Mouse (Mus musculus) neural tube, embryonic 15.5 days (tissue): ENCODE measurements around the gene Cyfip1. TPM values are rescaled to one million over a fixed set of nuclear protein-coding genes. Genes with fewer than 3 reads are reported as not detected.

Experiments
- ATAC-seq: fragments of 200-750 bp; cut with Nextera tagmentation; 2 replicates; pipeline ENCODE4 v1.8.0; 2017; ENCODE audit warnings: mild to moderate bottlenecking, moderate TSS enrichment, moderate library complexity; ENCODE audit not compliant: low FRiP score
- H3K27ac ChIP-seq: fragments of 300-500 bp; sonication (generic); replicated peaks from 2 replicates; pipeline ENCODE4 v1.5.1; 2015; ENCODE audit warnings: mild to moderate bottlenecking, inconsistent platforms
- H3K27me3 ChIP-seq: fragments of 300-500 bp; sonication (generic); replicated peaks from 2 replicates; pipeline ENCODE4 v1.6.1; 2015; ENCODE audit warnings: inconsistent platforms
- H3K36me3 ChIP-seq: fragments of 300-500 bp; sonication (generic); 2 replicates; pipeline ENCODE4 v1.6.1; 2015; ENCODE audit warnings: inconsistent platforms
- H3K4me1 ChIP-seq: fragments of 300-500 bp; sonication (generic); 2 replicates; pipeline ENCODE4 v1.6.1; 2015; ENCODE audit warnings: inconsistent platforms
- H3K4me2 ChIP-seq: fragments of 300-500 bp; sonication (generic); 2 replicates; pipeline ENCODE4 v1.6.1; 2015; ENCODE audit warnings: inconsistent platforms, mild to moderate bottlenecking, moderate library complexity
- H3K4me3 ChIP-seq: fragments of 300-500 bp; sonication (generic); replicated peaks from 2 replicates; pipeline ENCODE4 v1.5.1; 2015; ENCODE audit warnings: mild to moderate bottlenecking, inconsistent platforms
- H3K9ac ChIP-seq: fragments of 300-500 bp; sonication (generic); replicated peaks from 2 replicates; pipeline ENCODE4 v1.6.1; 2015; ENCODE audit warnings: mild to moderate bottlenecking, inconsistent platforms
- H3K9me3 ChIP-seq: fragments of 300-500 bp; sonication (generic); replicated peaks from 2 replicates; pipeline ENCODE4 v1.6.1; 2016; ENCODE audit warnings: inconsistent platforms
- WGBS: fragments of 180-500 bp; shearing (Covaris S2); methylation state at CpG from one replicate; pipeline ENCODE4 v1.1.7; 2015; ENCODE audit warnings: mixed read lengths; 5-methylcytosine and 5-hydroxymethylcytosine counted together
- polyA plus RNA-seq: library from polyadenylated mRNA; unstranded; fragments of >200 nt; fragmentation: Nextera tagmentation; extraction: Ambion mirVana; gene quantifications from 2 replicates; pipeline ENCODE4 v1.2.1, GENCODE M21; 2015

The Cyfip1 gene
- polyA plus RNA-seq, 1 experiment from 2014 or later, result 39.0 TPM

DNA sequence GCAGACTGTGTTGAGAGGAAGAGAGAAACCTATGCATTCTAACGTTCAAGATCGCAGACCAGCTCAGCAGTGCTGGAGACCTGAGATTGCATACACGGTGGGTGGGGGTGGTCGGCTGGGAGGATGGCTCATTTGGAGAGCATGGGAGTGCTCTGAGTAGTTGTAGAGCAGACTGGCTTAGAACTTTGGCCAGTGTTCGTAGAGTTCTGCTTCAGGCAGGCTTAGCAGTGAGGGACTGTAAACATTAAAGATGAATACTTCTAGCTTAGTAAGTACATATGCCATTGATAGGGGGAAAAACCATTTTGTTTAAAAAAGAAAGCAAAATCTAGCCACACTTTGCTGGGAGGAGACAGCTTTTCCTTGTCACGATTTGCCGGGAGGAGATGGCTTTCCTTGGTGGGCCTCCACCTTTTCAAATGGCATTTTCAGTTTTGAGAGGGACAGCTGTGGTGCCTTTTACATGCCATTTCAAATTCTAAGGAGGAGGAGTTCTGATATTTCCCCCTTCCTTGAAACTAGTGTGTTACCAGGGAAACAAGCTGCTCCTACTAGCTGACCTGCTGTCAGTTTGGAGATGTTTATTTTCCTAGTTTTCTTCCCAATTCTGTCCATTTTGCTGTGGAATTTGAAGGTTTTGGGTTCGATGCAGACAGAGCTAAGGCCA, 24.3 kb downstream of the Cyfip1 start:
- Histone ChIP-seq H3K4me3 (no peak overlapping the region), H3K36me3 (no peaks in the 10 kb centered on the region), H3K27me3 (no peaks in the 10 kb centered on the region), H3K4me1 (peaks cover 6% of the 10 kb centered on the region; the same call in 1 of the 2 replicates), H3K9ac (no peak overlapping the region), H3K9me3 (no peaks in the 10 kb centered on the region), H3K4me2 (no peak overlapping the region), H3K27ac (no peak overlapping the region)
- 80% methylated on average over 8 of the region's 8 CpGs for WGBS
- ATAC-seq, result no peak

DNA sequence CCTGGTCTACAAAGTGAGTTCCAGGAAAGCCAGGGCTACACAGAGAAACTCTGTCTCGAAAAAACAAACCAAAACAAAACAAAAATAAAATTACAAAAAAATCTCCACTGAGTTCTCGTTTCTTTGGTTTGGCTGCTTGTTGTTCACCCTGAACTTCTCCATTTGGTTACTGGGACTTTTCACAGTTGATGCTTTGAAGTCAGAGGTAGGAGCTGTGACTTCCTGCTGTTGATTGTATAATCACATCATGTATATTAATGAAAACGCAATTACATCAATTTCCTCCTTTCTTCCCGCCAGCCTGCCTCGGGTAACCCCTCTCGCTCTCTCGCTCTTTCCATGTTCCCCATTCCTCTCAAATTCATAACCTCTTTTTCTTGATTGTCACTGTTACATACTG, 26.7 kb downstream of the Cyfip1 start:
- peaks cover 5% of the 10 kb centered on the region for H3K36me3 ChIP-seq
- no peak overlapping the region for H3K4me2 ChIP-seq
- no peak overlapping the region for H3K4me3 ChIP-seq
- H3K4me1 ChIP-seq, result peaks cover 6% of the 10 kb centered on the region; the same call in 1 of the 2 replicates
- no peak for ATAC-seq
- H3K9ac ChIP-seq, result no peak overlapping the region
- H3K27me3 ChIP-seq, result no peaks in the 10 kb centered on the region
- no peak overlapping the region for H3K27ac ChIP-seq
- 83% methylated on average over 7 of the region's 7 CpGs for WGBS
- no peaks in the 10 kb centered on the region for H3K9me3 ChIP-seq

GRCm38 (mm10) chr7:55869220-55869619, 27.7 kb downstream of the Cyfip1 start:
- Histone ChIP-seq H3K27ac (no peak overlapping the region), H3K4me3 (no peak overlapping the region), H3K9me3 (no peaks in the 10 kb centered on the region), H3K36me3 (peaks cover 15% of the 10 kb centered on the region), H3K4me1 (peaks cover 6% of the 10 kb centered on the region; the same call in 1 of the 2 replicates), H3K27me3 (no peaks in the 10 kb centered on the region), H3K9ac (no peak overlapping the region), H3K4me2 (no peak overlapping the region)
- 51% methylated on average over 3 of the region's 3 CpGs for WGBS
- ATAC-seq, result no peak

DNA sequence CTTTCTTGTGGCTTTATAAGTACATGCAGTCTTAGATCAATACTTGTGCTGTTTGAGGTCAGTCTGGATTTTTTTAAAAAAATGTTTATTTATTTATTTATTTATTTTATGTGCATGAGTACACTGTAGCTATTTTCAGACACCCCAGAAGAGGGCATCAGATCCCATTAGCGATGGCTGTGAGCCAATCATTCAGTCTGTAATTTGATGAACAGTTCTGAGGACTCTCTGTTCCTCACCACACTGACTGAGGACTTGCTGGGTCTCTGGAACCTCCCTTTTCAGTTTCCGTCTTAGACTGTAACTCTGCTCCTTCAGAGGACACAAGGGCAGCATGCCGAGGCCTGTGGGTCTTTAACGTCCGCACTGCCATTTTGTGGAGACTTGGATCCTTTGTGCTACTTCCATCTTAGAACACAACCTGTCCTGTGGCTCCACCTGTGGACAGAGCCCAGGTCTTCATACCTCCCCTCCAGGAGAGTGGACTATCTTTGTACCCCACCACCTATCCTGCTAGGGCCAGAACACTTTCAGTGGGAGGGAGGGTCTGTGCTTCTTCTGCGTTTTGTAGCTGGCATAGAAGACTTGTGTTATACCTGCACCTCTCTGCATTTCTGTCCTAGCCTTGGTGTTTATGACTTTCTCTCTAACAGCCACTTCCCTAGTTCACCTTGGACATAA, 28.9 kb downstream of the Cyfip1 start:
- 0 out of 2 replicates have a peak, but pooled peaks have one; percentile 38 for ATAC-seq
- Histone ChIP-seq H3K4me3 (no peak overlapping the region), H3K36me3 (peaks cover 25% of the 10 kb centered on the region), H3K9me3 (no peaks in the 10 kb centered on the region), H3K9ac (no peak overlapping the region), H3K4me2 (no peak overlapping the region), H3K27me3 (no peaks in the 10 kb centered on the region), H3K27ac (no peak overlapping the region), H3K4me1 (peaks cover 6% of the 10 kb centered on the region; the same call in 1 of the 2 replicates)
- WGBS, result 87% methylated on average over 6 of the region's 6 CpGs

DNA sequence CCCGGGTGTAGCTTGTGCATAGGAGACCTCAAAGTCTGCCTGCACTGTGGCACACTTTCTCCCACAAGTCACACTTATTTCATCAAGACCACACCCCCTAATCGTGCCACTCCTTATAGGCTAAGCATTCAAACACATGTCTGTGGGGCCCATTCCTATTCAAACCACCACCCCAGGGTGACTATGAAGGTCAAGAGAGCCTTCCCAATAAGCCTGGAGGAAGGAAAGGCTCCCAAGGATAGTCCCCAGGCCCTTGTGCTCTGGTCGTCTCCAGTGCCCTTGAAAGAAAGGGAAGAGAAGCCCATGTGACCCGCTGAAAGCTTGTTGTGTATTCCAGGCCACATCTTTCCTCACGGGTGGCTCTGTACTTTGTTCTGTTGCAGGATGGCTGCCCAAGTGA, 29.9 kb downstream of the Cyfip1 start:
- peaks cover 32% of the 10 kb centered on the region for H3K36me3 ChIP-seq
- no peaks in the 10 kb centered on the region for H3K27me3 ChIP-seq
- no peak for ATAC-seq
- no peak overlapping the region for H3K4me2 ChIP-seq
- no peaks in the 10 kb centered on the region for H3K9me3 ChIP-seq
- H3K4me3 ChIP-seq, result no peak overlapping the region
- no peak overlapping the region for H3K9ac ChIP-seq
- no peak overlapping the region for H3K27ac ChIP-seq
- H3K4me1 ChIP-seq, result peaks cover 6% of the 10 kb centered on the region; the same call in 1 of the 2 replicates
- WGBS, result 63% methylated on average over 5 of the region's 5 CpGs

- H3K4me2 ChIP-seq, result no peak overlapping the region
- no peak overlapping the region for H3K27ac ChIP-seq
- 89% methylated on average over 7 of the region's 7 CpGs for WGBS
- H3K36me3 ChIP-seq, result peaks cover 57% of the 10 kb centered on the region
- no peaks in the 10 kb centered on the region for H3K27me3 ChIP-seq
- H3K4me3 ChIP-seq, result no peak overlapping the region
- no peaks in the 10 kb centered on the region for H3K9me3 ChIP-seq
- no peaks in the 10 kb centered on the region for H3K4me1 ChIP-seq
- ATAC-seq, result no peak
- no peak overlapping the region for H3K9ac ChIP-seq
Measured at GRCm38 (mm10) chr7:55874703-55875102, 33.2 kb downstream of the Cyfip1 start.

- WGBS, result 93% methylated on average over 10 of the region's 10 CpGs
- ATAC-seq, result no peak
Measured at GRCm38 (mm10) chr7:55877721-55878120, 36.2 kb downstream of the Cyfip1 start.

DNA sequence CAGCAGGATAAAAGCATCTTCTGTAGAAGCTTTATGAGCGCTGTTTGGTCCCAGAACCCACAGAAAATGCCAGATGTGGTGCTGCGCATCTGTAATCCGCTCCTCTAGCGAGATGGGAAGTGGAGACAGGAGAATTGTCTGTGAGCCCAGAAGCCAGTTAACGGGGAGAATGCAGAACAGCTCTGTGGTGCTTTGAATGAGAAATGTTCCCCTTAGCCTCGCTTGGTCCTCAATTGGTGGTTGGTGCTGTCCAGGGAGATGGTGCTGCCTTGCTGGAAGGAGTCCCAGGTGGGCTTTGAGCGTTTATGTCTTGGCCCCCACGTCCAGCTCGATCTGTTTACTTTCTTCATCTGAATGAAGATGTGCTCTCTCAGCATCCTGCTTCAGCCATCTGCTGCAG, 39.3 kb downstream of the Cyfip1 start:
- Histone ChIP-seq H3K27me3 (no peaks in the 10 kb centered on the region), H3K9me3 (no peaks in the 10 kb centered on the region), H3K4me1 (0 out of 2 replicates have a peak, but pooled peaks cover 4% of the 10 kb centered on the region), H3K9ac (no peak overlapping the region), H3K36me3 (peaks cover 38% of the 10 kb centered on the region), H3K27ac (peak overlapping the region; percentile 10; the same call in 1 of the 2 replicates), H3K4me3 (no peak overlapping the region), H3K4me2 (no peak overlapping the region)
- ATAC-seq, result peak; percentile 65
- WGBS, result 58% methylated on average over 9 of the region's 9 CpGs

More at GRCm38 (mm10) chr7:55877721-55878120, 36.2 kb downstream of the Cyfip1 start:
- peaks cover 67% of the 10 kb centered on the region for H3K36me3 ChIP-seq
- 0 out of 2 replicates have a peak, but pooled peaks cover 4% of the 10 kb centered on the region for H3K4me1 ChIP-seq
- no peak overlapping the region for H3K4me2 ChIP-seq
- H3K27ac ChIP-seq, result no peak overlapping the region
- H3K4me3 ChIP-seq, result no peak overlapping the region
- H3K27me3 ChIP-seq, result no peaks in the 10 kb centered on the region
- no peaks in the 10 kb centered on the region for H3K9me3 ChIP-seq
- H3K9ac ChIP-seq, result no peak overlapping the region

GRCm38 (mm10) chr7:55888603-55889002, 47.1 kb downstream of the Cyfip1 start:
- ATAC-seq, result no peak
- Histone ChIP-seq H3K4me2 (no peak overlapping the region), H3K4me1 (no peaks in the 10 kb centered on the region), H3K9ac (no peak overlapping the region), H3K36me3 (peaks cover 39% of the 10 kb centered on the region), H3K9me3 (no peaks in the 10 kb centered on the region), H3K4me3 (no peak overlapping the region), H3K27me3 (no peaks in the 10 kb centered on the region), H3K27ac (no peak overlapping the region)
- WGBS, result 90% methylated on average over 4 of the region's 4 CpGs

DNA sequence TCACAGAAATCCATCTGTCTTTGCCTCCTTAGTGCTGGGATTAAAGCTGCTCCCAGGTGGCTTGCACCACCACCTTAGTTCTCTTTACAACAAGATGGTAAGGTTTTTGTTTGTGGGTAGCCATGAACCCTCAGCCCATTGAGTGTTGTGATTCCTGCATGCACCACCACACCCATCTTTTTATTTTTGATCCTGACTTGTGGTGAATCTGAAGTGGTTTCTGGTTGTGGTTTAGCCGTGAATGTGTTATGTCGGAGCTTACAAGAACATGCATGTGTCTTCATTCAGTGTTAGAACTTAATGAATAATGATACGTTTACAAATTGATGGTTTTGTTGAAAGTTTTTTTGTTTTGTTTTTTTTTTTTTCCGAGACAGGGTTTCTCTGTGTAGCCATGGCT, 48.5 kb downstream of the Cyfip1 start:
- Histone ChIP-seq H3K4me1 (no peaks in the 10 kb centered on the region), H3K4me3 (no peak overlapping the region), H3K9ac (no peak overlapping the region), H3K27me3 (no peaks in the 10 kb centered on the region), H3K9me3 (no peaks in the 10 kb centered on the region), H3K4me2 (no peak overlapping the region), H3K36me3 (peaks cover 44% of the 10 kb centered on the region), H3K27ac (no peak overlapping the region)
- ATAC-seq, result no peak
- WGBS, result 95% methylated on average over 4 of the region's 4 CpGs

GRCm38 (mm10) chr7:55890731-55891130, 49.2 kb downstream of the Cyfip1 start:
- Histone ChIP-seq H3K27ac (no peak overlapping the region), H3K4me1 (no peaks in the 10 kb centered on the region), H3K27me3 (no peaks in the 10 kb centered on the region), H3K4me3 (no peak overlapping the region), H3K4me2 (no peak overlapping the region), H3K36me3 (peaks cover 47% of the 10 kb centered on the region), H3K9ac (no peak overlapping the region), H3K9me3 (no peaks in the 10 kb centered on the region)
- ATAC-seq, result no peak

DNA sequence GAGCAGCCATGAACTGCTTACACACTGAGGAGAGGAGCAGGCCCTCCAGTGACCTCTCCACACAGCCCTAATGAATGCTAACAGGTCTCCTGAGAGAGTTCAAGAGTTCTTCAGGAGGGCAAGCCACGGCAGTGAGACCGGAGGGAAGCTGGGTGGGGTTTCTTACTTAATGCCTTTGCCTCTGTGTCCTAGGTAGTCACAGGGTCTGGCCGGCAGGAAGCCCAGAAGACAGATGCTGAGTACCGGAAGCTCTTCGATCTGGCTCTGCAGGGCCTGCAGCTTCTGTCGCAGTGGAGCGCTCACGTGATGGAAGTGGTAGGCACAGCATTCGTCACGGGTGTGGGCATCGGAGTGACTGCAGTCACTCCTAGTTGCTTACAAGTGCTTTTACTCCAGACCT, 50.3 kb downstream of the Cyfip1 start:
- H3K4me2 ChIP-seq, result no peak overlapping the region
- no peak overlapping the region for H3K27ac ChIP-seq
- 85% methylated on average over 11 of the region's 11 CpGs for WGBS
- ATAC-seq, result no peak
- H3K4me1 ChIP-seq, result no peaks in the 10 kb centered on the region
- no peaks in the 10 kb centered on the region for H3K9me3 ChIP-seq
- peaks cover 56% of the 10 kb centered on the region for H3K36me3 ChIP-seq
- H3K27me3 ChIP-seq, result no peaks in the 10 kb centered on the region
- H3K9ac ChIP-seq, result no peak overlapping the region
- no peak overlapping the region for H3K4me3 ChIP-seq
